Mouse (Mus musculus): ENCODE data around the gene St7. TPM values are rescaled to one million over a fixed set of nuclear protein-coding genes. Genes with fewer than 3 reads are reported as not detected.

Gene St7
- polyA plus RNA-seq (2012; rRNA removed) = 23.8 and 28.2 TPM in 2 replicates

- 92% methylated on average over 7 of the region's 7 CpGs for WGBS
- Histone ChIP-seq H3K4me3 (replicated peaks; ENCODE audit: insufficient read depth, low read depth, low read length) (peak within 1 kb of the TSS; percentile 97), H3K27me3 (ENCODE audit: control insufficient read depth, insufficient read depth, low read length) (no peaks in the 10 kb centered on the region), H3K27ac (ENCODE audit: insufficient read depth, low read length) (peak within 1 kb of the TSS; percentile 40; the same call in 1 of the 2 replicates), H3K4me1 (ENCODE audit: control insufficient read depth, insufficient read depth, low read length) (no peaks in the 10 kb centered on the region)
- DNase-seq = no peak
- TF ChIP-seq POLR2A (IDR thresholded peaks at IDR 0.05; ENCODE audit: borderline replicate concordance, insufficient read depth, low read length) (no peak), CTCF (IDR thresholded peaks at IDR 0.05; ENCODE audit: borderline replicate concordance, insufficient read depth, low read depth, low read length) (no peak)
Observed at GRCm38 (mm10) chr6:17692647-17693046, at the start of gene St7. Gene St7, plus strand, starts transcription at chr6:17692933.

- no peaks in the 10 kb centered on the region for H3K27me3 ChIP-seq (ENCODE audit: control insufficient read depth, insufficient read depth, low read length)
- no peak for DNase-seq
- TF ChIP-seq CTCF (IDR thresholded peaks at IDR 0.05; ENCODE audit: borderline replicate concordance, insufficient read depth, low read depth, low read length) (no peak), POLR2A (IDR thresholded peaks at IDR 0.05; ENCODE audit: borderline replicate concordance, insufficient read depth, low read length) (no peak)
- H3K4me3 ChIP-seq (replicated peaks; ENCODE audit: insufficient read depth, low read depth, low read length) = no peak overlapping the region
- 57% methylated on average over 3 of the region's 3 CpGs for WGBS
- H3K4me1 ChIP-seq (ENCODE audit: control insufficient read depth, insufficient read depth, low read length) = peaks cover 2% of the 10 kb centered on the region; the same call in 1 of the 2 replicates
- H3K27ac ChIP-seq (ENCODE audit: insufficient read depth, low read length) = no peak overlapping the region
Observed at GRCm38 (mm10) chr6:17646107-17646506, 46.6 kb upstream of the St7 start.

GRCm38 (mm10) chr6:17652132-17652531 lies 40.6 kb upstream of the St7 start:
- WGBS = 94% methylated on average over 2 of the region's 2 CpGs
- H3K4me3 ChIP-seq (replicated peaks; ENCODE audit: insufficient read depth, low read depth, low read length) = no peak overlapping the region

GRCm38 (mm10) chr6:17655080-17655479 lies 37.7 kb upstream of the St7 start:
- TF ChIP-seq CTCF (IDR thresholded peaks at IDR 0.05; ENCODE audit: borderline replicate concordance, insufficient read depth, low read depth, low read length) (no peak), POLR2A (IDR thresholded peaks at IDR 0.05; ENCODE audit: borderline replicate concordance, insufficient read depth, low read length) (no peak)
- H3K4me3 ChIP-seq (replicated peaks; ENCODE audit: insufficient read depth, low read depth, low read length) = no peak overlapping the region
- DNase-seq = no peak
- no peak overlapping the region for H3K27ac ChIP-seq (ENCODE audit: insufficient read depth, low read length)
- no peaks in the 10 kb centered on the region for H3K27me3 ChIP-seq (ENCODE audit: control insufficient read depth, insufficient read depth, low read length)
- WGBS = 98% methylated on average over 2 of the region's 2 CpGs
- H3K4me1 ChIP-seq (ENCODE audit: control insufficient read depth, insufficient read depth, low read length) = peaks cover 2% of the 10 kb centered on the region; the same call in 1 of the 2 replicates

More at GRCm38 (mm10) chr6:17652132-17652531, 40.6 kb upstream of the St7 start:
- TF ChIP-seq CTCF (IDR thresholded peaks at IDR 0.05; ENCODE audit: borderline replicate concordance, insufficient read depth, low read depth, low read length) = no peak
- TF ChIP-seq POLR2A (IDR thresholded peaks at IDR 0.05; ENCODE audit: borderline replicate concordance, insufficient read depth, low read length) = no peak
- DNase-seq = no peak
- Histone ChIP-seq H3K4me1 (ENCODE audit: control insufficient read depth, insufficient read depth, low read length) (peaks cover 2% of the 10 kb centered on the region; the same call in 1 of the 2 replicates), H3K27me3 (ENCODE audit: control insufficient read depth, insufficient read depth, low read length) (no peaks in the 10 kb centered on the region), H3K27ac (ENCODE audit: insufficient read depth, low read length) (no peak overlapping the region)

GRCm38 (mm10) chr6:17657308-17657707 lies 35.4 kb upstream of the St7 start:
- no peak overlapping the region for H3K27ac ChIP-seq (ENCODE audit: insufficient read depth, low read length)
- H3K4me1 ChIP-seq (ENCODE audit: control insufficient read depth, insufficient read depth, low read length) = peaks cover 2% of the 10 kb centered on the region; the same call in 1 of the 2 replicates
- DNase-seq = peak; percentile 83 to 91
- TF ChIP-seq CTCF (IDR thresholded peaks at IDR 0.05; ENCODE audit: borderline replicate concordance, insufficient read depth, low read depth, low read length) (no peak), POLR2A (IDR thresholded peaks at IDR 0.05; ENCODE audit: borderline replicate concordance, insufficient read depth, low read length) (no peak)
- H3K27me3 ChIP-seq (ENCODE audit: control insufficient read depth, insufficient read depth, low read length) = no peaks in the 10 kb centered on the region
- WGBS = 6% methylated on average over 1 of the region's 1 CpGs
- no peak overlapping the region for H3K4me3 ChIP-seq (replicated peaks; ENCODE audit: insufficient read depth, low read depth, low read length)

- no peaks in the 10 kb centered on the region for H3K27me3 ChIP-seq (ENCODE audit: control insufficient read depth, insufficient read depth, low read length)
- 93% methylated on average over 7 of the region's 7 CpGs for WGBS
- H3K27ac ChIP-seq (ENCODE audit: insufficient read depth, low read length) = no peak overlapping the region
- no peak for TF ChIP-seq CTCF (IDR thresholded peaks at IDR 0.05; ENCODE audit: borderline replicate concordance, insufficient read depth, low read depth, low read length)
- no peak for TF ChIP-seq POLR2A (IDR thresholded peaks at IDR 0.05; ENCODE audit: borderline replicate concordance, insufficient read depth, low read length)
- H3K4me1 ChIP-seq (ENCODE audit: control insufficient read depth, insufficient read depth, low read length) = no peaks in the 10 kb centered on the region
- no peak for DNase-seq
- no peak overlapping the region for H3K4me3 ChIP-seq (replicated peaks; ENCODE audit: insufficient read depth, low read depth, low read length)
Observed at GRCm38 (mm10) chr6:17665348-17665747, 27.4 kb upstream of the St7 start.

GRCm38 (mm10) chr6:17666024-17666423 lies 26.7 kb upstream of the St7 start:
- no peak overlapping the region for H3K27ac ChIP-seq (ENCODE audit: insufficient read depth, low read length)
- no peaks in the 10 kb centered on the region for H3K27me3 ChIP-seq (ENCODE audit: control insufficient read depth, insufficient read depth, low read length)
- H3K4me1 ChIP-seq (ENCODE audit: control insufficient read depth, insufficient read depth, low read length) = no peaks in the 10 kb centered on the region
- no peak overlapping the region for H3K4me3 ChIP-seq (replicated peaks; ENCODE audit: insufficient read depth, low read depth, low read length)
- no peak for TF ChIP-seq POLR2A (IDR thresholded peaks at IDR 0.05; ENCODE audit: borderline replicate concordance, insufficient read depth, low read length)
- TF ChIP-seq CTCF (IDR thresholded peaks at IDR 0.05; ENCODE audit: borderline replicate concordance, insufficient read depth, low read depth, low read length) = no peak
- no peak for DNase-seq

- TF ChIP-seq POLR2A (IDR thresholded peaks at IDR 0.05; ENCODE audit: borderline replicate concordance, insufficient read depth, low read length) (no peak), CTCF (IDR thresholded peaks at IDR 0.05; ENCODE audit: borderline replicate concordance, insufficient read depth, low read depth, low read length) (no peak)
- no peak overlapping the region for H3K27ac ChIP-seq (ENCODE audit: insufficient read depth, low read length)
- H3K4me3 ChIP-seq (replicated peaks; ENCODE audit: insufficient read depth, low read depth, low read length) = no peak overlapping the region
- no peaks in the 10 kb centered on the region for H3K4me1 ChIP-seq (ENCODE audit: control insufficient read depth, insufficient read depth, low read length)
- DNase-seq = no peak
- H3K27me3 ChIP-seq (ENCODE audit: control insufficient read depth, insufficient read depth, low read length) = no peaks in the 10 kb centered on the region
- WGBS = 72% methylated on average over 3 of the region's 3 CpGs
Observed at GRCm38 (mm10) chr6:17667813-17668212, 24.9 kb upstream of the St7 start.
